Mouse (Mus musculus): ENCODE results near the gene Zc3h18.

DNA sequence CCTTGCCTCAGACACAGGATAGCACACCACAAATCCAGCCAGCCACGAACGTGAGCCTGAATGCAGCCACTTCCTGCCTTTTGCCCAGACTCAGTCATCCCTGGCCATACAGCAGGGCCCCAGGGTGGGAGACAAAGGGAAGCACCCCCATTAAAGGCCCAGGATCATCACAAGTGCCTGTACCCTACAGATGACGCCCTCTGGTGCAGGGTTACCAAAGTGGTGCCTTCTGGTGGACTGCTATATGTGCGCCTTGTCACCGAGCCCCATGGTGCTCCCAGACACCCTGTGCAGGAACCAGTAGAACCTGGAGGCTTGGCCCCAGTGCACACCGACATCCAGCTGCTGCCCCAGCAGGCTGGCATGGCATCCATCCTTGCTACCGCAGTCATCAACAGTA, 42.9 kb upstream of the Zc3h18 start:
- TF ChIP-seq CTCF (IDR thresholded peaks at IDR 0.05; ENCODE audit: low read depth, low read length) (no peak; the same call in 1 of the 2 replicates), POLR2A (IDR thresholded peaks at IDR 0.05; ENCODE audit: borderline replicate concordance, low read depth, low read length) (no peak)
